Mouse (Mus musculus) liver, embryonic 13.5 days (tissue): ENCODE data around the gene Apoo. TPM values are rescaled to one million over a fixed set of nuclear protein-coding genes. Genes with fewer than 3 reads are reported as not detected.
"Not testable (repeated sequence)": the region's sequence is repeated elsewhere in the genome, so short reads cannot be mapped to it uniquely, and the experiment has no call there.

Experiments used
- ATAC-seq: fragments of 200-750 bp; cut with Nextera tagmentation; 2 replicates; pipeline ENCODE4 v1.8.0; 2017; ENCODE audit warnings: low read depth, mild to moderate bottlenecking, moderate number of reproducible peaks, moderate library complexity
- DNase-seq: peaks from one replicate; pipeline ENCODE4 v3.0.0; 2022
- H3K27ac ChIP-seq: fragments of 300-500 bp; sonication (generic); 2 replicates; pipeline ENCODE4 v1.5.1; 2015; ENCODE audit warnings: moderate library complexity, mild to moderate bottlenecking, inconsistent platforms
- H3K27me3 ChIP-seq: fragments of 300-500 bp; sonication (generic); 2 replicates; pipeline ENCODE4 v1.6.1; 2015; ENCODE audit warnings: mild to moderate bottlenecking, inconsistent platforms
- H3K36me3 ChIP-seq: fragments of 300-500 bp; sonication (generic); 2 replicates; pipeline ENCODE4 v1.6.1; 2015; ENCODE audit warnings: mild to moderate bottlenecking, inconsistent platforms
- H3K4me1 ChIP-seq: fragments of 300-500 bp; sonication (generic); replicated peaks from 2 replicates; pipeline ENCODE4 v1.6.1; 2015; ENCODE audit warnings: inconsistent platforms
- H3K4me2 ChIP-seq: fragments of 300-500 bp; sonication (generic); 2 replicates; pipeline ENCODE4 v1.6.1; 2015; ENCODE audit warnings: inconsistent platforms, mild to moderate bottlenecking, moderate library complexity
- H3K4me3 ChIP-seq: fragments of 300-500 bp; sonication (generic); replicated peaks from 2 replicates; pipeline ENCODE4 v1.5.1; 2015; ENCODE audit warnings: mild to moderate bottlenecking, inconsistent platforms
- H3K9ac ChIP-seq: fragments of 300-500 bp; sonication (generic); 2 replicates; pipeline ENCODE4 v1.6.1; 2015; ENCODE audit warnings: mild to moderate bottlenecking, inconsistent platforms
- H3K9me3 ChIP-seq: fragments of 300-500 bp; sonication (generic); replicated peaks from 2 replicates; pipeline ENCODE4 v1.6.1; 2016; ENCODE audit warnings: inconsistent platforms
- WGBS: fragments of 180-500 bp; shearing (Covaris S2); methylation state at CpG from one replicate; pipeline ENCODE4 v1.1.7; 2015; ENCODE audit not compliant: insufficient replicate concordance; 5-methylcytosine and 5-hydroxymethylcytosine counted together
- microRNA-seq: library from miRNA; unstranded; fragments of <30 nt; microRNA quantifications from one replicate; pipeline ENCODE4, GENCODE M21; 2016
- polyA plus RNA-seq: library from polyadenylated mRNA; unstranded; fragments of >200 nt; fragmentation: Nextera tagmentation; extraction: Ambion mirVana; gene quantifications from 2 replicates; pipeline ENCODE4 v1.2.1, GENCODE M21; 2015

Apoo gene
- polyA plus RNA-seq, 1 experiment from 2014 or later = 68.5 TPM

GRCm38 (mm10) chrX:94446021-94446420 lies 79.1 kb downstream of the Apoo start:
- Histone ChIP-seq H3K4me1 (peaks cover 12% of the 10 kb centered on the region), H3K27ac (peak overlapping the region; percentile 73), H3K4me2 (peak overlapping the region; percentile 33; the same call in 1 of the 2 replicates)
- peak; percentile 14 for DNase-seq
- ATAC-seq = peak; percentile 78
- H3K4me3 ChIP-seq, H3K9me3 ChIP-seq, H3K9ac ChIP-seq, H3K36me3 ChIP-seq, H3K27me3 ChIP-seq: not testable (repeated sequence)
- WGBS = 66% methylated on average over 2 of the region's 2 CpGs

DNA sequence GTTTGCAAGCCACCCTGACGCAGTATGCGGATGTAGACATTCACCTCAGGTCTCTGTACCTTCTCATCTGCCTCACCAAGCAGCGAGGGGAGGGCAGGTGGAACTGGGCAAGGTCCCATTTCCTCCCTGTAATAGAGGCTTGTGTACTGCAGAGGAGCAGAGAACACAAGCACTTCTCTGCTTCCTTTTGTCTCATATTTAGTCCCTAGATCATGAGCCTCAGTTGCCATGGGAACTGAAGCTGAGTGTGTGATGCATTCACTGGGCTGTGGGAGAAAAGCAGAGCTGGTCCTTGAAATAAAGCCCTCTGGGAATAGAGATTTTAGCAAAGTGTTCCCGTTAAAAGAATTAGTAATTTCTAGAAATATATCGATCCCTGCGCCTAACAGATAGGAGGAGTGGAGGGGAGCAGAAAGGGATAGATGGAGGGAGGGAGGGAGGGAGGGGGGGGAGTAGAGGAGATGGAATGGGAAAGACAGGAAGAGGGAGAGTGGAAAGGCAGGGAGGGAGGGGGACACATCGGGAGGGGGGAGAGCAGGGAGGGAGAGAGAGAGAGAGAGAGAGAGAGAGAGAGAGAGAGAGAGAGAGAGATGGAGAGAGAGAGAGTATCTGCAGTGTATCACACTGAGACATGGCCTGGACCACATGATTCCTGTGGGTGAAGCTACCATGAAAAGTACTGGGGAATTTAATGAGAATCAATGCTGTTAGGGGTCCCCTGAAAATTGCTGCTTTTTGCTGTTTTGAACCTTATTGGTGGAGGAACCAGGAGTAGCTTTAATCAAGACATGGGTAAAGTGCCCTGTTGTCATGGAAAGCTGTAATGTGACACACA lies 83.3 kb downstream of the Apoo start:
- not testable (repeated sequence) for DNase-seq, H3K27me3 ChIP-seq, H3K9me3 ChIP-seq, ATAC-seq, H3K9ac ChIP-seq, H3K27ac ChIP-seq, H3K4me3 ChIP-seq, H3K36me3 ChIP-seq, H3K4me2 ChIP-seq
- WGBS = no CpG with 5 or more reads among the region's 7 CpGs
- peaks cover 12% of the 10 kb centered on the region for H3K4me1 ChIP-seq

DNA sequence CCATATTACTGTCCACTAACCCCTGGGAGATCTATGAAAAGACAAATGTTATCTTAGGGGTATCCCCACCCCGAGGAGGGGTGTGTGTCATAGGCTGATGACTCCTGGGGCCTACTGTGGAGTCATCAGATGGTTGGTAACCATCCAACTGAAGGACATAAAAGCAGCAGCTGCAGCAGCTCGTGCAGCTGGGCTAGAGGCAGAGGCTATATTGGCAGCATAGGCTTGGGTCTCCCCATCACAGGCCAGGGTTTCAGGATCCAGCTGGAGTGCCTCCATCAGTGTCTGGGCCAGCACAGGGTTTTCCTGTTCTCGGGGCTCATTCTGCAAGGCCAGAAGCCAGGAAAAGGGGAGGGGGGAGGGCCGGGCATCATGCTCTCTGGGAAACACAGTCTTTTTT lies 92.4 kb downstream of the Apoo start:
- Histone ChIP-seq H3K36me3 (no peaks in the 10 kb centered on the region), H3K27ac (no peak overlapping the region), H3K27me3 (peaks cover 36% of the 10 kb centered on the region; the same call in 1 of the 2 replicates), H3K9me3 (no peaks in the 10 kb centered on the region), H3K4me2 (no peak overlapping the region), H3K4me1 (peaks cover 9% of the 10 kb centered on the region), H3K9ac (no peak overlapping the region), H3K4me3 (no peak overlapping the region)
- no peak for ATAC-seq
- 55% methylated on average over 4 of the region's 4 CpGs for WGBS
- DNase-seq = no peak

- 88% methylated on average over 1 of the region's 3 CpGs for WGBS
- H3K4me1 ChIP-seq = not testable (repeated sequence)
Measured at GRCm38 (mm10) chrX:94461513-94461912, 94.6 kb downstream of the Apoo start.

GRCm38 (mm10) chrX:94462604-94463429 lies 95.9 kb downstream of the Apoo start:
- peaks cover 20% of the 10 kb centered on the region; the same call in 1 of the 2 replicates for H3K27me3 ChIP-seq
- H3K9ac ChIP-seq, DNase-seq, H3K9me3 ChIP-seq, H3K36me3 ChIP-seq, H3K27ac ChIP-seq, H3K4me3 ChIP-seq, ATAC-seq, H3K4me1 ChIP-seq, H3K4me2 ChIP-seq: not testable (repeated sequence)
- no CpG with 5 or more reads among the region's 7 CpGs for WGBS

More at GRCm38 (mm10) chrX:94461513-94461912, 94.6 kb downstream of the Apoo start:
- not testable (repeated sequence) for ATAC-seq, H3K27ac ChIP-seq, H3K36me3 ChIP-seq, H3K4me2 ChIP-seq, H3K4me3 ChIP-seq, H3K9me3 ChIP-seq, H3K9ac ChIP-seq, DNase-seq
- H3K27me3 ChIP-seq = peaks cover 31% of the 10 kb centered on the region; the same call in 1 of the 2 replicates

Small RNA genes within 50 kb of the gene (microRNA-seq; reads per million reads assigned to microRNA genes)
- gene Gm44477 = not detected

Other genes starting within 250 kb of the Apoo start
- gene Zfx, start 243.4 kb upstream of the Apoo start, polyA plus RNA-seq = 12.8 and 14.7 TPM in 2 replicates
- gene Eif2s3x, start 154.3 kb upstream of the Apoo start, polyA plus RNA-seq = 52.6 and 71.1 TPM in 2 replicates
- gene Klhl15, start 132.5 kb upstream of the Apoo start, polyA plus RNA-seq = 3.8 and 4.8 TPM in 2 replicates
- gene Fam90a1b, start 340 bp upstream of the Apoo start, polyA plus RNA-seq = 0.03 TPM in 1 of 2 replicates, not detected in the other
- 74.3 and 89.8 TPM in 2 replicates for gene Maged1, start 175.0 kb downstream of the Apoo start, polyA plus RNA-seq